Mouse (Mus musculus): Measurements from ENCODE around the gene Tsfm. TPM values are rescaled to one million over a fixed set of nuclear protein-coding genes. Genes with fewer than 3 reads are reported as not detected.
A peak's percentile ranks its signal among the peaks of the same experiment; 100 is the strongest.

Tsfm gene
- polyA plus RNA-seq, 1 experiment from 2014 or later = 110 TPM

- H3K36me3 ChIP-seq (replicated peaks) = peaks cover 8% of the 10 kb centered on the region
- no peaks in the 10 kb centered on the region for H3K27me3 ChIP-seq (ENCODE audit: poor library complexity, severe bottlenecking)
- H3K4me3 ChIP-seq = no peak overlapping the region
- 69% methylated on average over 5 of the region's 5 CpGs for WGBS
- peaks cover 12% of the 10 kb centered on the region for H3K4me1 ChIP-seq
- no peaks in the 10 kb centered on the region for H3K9me3 ChIP-seq
- DNase-seq (ENCODE audit: extremely low spot score, low spot score) = no peak
- H3K27ac ChIP-seq = no peak overlapping the region
Measured at GRCm38 (mm10) chr10:127016488-127016887, 14.2 kb downstream of the Tsfm start.

- H3K27ac ChIP-seq = no peak overlapping the region
- peaks cover 14% of the 10 kb centered on the region for H3K4me1 ChIP-seq
- H3K4me3 ChIP-seq = no peak overlapping the region
- H3K36me3 ChIP-seq (replicated peaks) = peaks cover 22% of the 10 kb centered on the region
- H3K27me3 ChIP-seq (ENCODE audit: poor library complexity, severe bottlenecking) = no peaks in the 10 kb centered on the region
- 82% methylated on average over 7 of the region's 7 CpGs for WGBS
- DNase-seq (ENCODE audit: extremely low spot score, low spot score) = no peak
- no peaks in the 10 kb centered on the region for H3K9me3 ChIP-seq
Measured at GRCm38 (mm10) chr10:127003806-127004205, 26.8 kb downstream of the Tsfm start.

- no peak for DNase-seq (ENCODE audit: extremely low spot score, low spot score)
- 88% methylated on average over 8 of the region's 8 CpGs for WGBS
- H3K9me3 ChIP-seq = no peaks in the 10 kb centered on the region
- H3K36me3 ChIP-seq (replicated peaks) = peaks cover 27% of the 10 kb centered on the region
- H3K4me3 ChIP-seq = no peak overlapping the region
- H3K27me3 ChIP-seq (ENCODE audit: poor library complexity, severe bottlenecking) = no peaks in the 10 kb centered on the region
- peaks cover 14% of the 10 kb centered on the region for H3K4me1 ChIP-seq
- H3K27ac ChIP-seq = no peak overlapping the region
Measured at GRCm38 (mm10) chr10:127003334-127003733, 27.3 kb downstream of the Tsfm start.

- no peak for DNase-seq (ENCODE audit: extremely low spot score, low spot score)
- H3K9me3 ChIP-seq = no peaks in the 10 kb centered on the region
- H3K4me1 ChIP-seq = peaks cover 13% of the 10 kb centered on the region
- WGBS = 87% methylated on average over 5 of the region's 5 CpGs
- 0 out of 2 replicates have a peak overlapping the region, but pooled peaks have one; percentile 8 for H3K27ac ChIP-seq
- no peak overlapping the region for H3K4me3 ChIP-seq
- H3K36me3 ChIP-seq (replicated peaks) = peaks cover 32% of the 10 kb centered on the region
- no peaks in the 10 kb centered on the region for H3K27me3 ChIP-seq (ENCODE audit: poor library complexity, severe bottlenecking)
Measured at GRCm38 (mm10) chr10:127002765-127003164, 27.9 kb downstream of the Tsfm start.

- 90% methylated on average over 1 of the region's 1 CpGs for WGBS
- Histone ChIP-seq H3K4me1 (peaks cover 10% of the 10 kb centered on the region), H3K4me3 (no peak overlapping the region), H3K36me3 (replicated peaks) (peaks cover 40% of the 10 kb centered on the region), H3K9me3 (no peaks in the 10 kb centered on the region), H3K27me3 (ENCODE audit: poor library complexity, severe bottlenecking) (no peaks in the 10 kb centered on the region), H3K27ac (no peak overlapping the region)
- no peak for DNase-seq (ENCODE audit: extremely low spot score, low spot score)
Measured at GRCm38 (mm10) chr10:127002056-127002455, 28.6 kb downstream of the Tsfm start.

GRCm38 (mm10) chr10:127001297-127001696, 29.3 kb downstream of the Tsfm start:
- H3K4me1 ChIP-seq = peaks cover 10% of the 10 kb centered on the region
- WGBS = 91% methylated on average over 9 of the region's 9 CpGs
- H3K27me3 ChIP-seq (ENCODE audit: poor library complexity, severe bottlenecking) = no peaks in the 10 kb centered on the region
- DNase-seq (ENCODE audit: extremely low spot score, low spot score) = no peak
- H3K36me3 ChIP-seq (replicated peaks) = peaks cover 41% of the 10 kb centered on the region
- no peaks in the 10 kb centered on the region for H3K9me3 ChIP-seq
- no peak overlapping the region for H3K4me3 ChIP-seq
- H3K27ac ChIP-seq = no peak overlapping the region

GRCm38 (mm10) chr10:127000529-127000928, 30.1 kb downstream of the Tsfm start, which contains the start of gene Avil:
TSS of gene Avil (plus strand) at chr10:127000709.
- Histone ChIP-seq H3K4me3 (no peak within 1 kb of the TSS), H3K9me3 (no peaks in the 10 kb centered on the region), H3K4me1 (peaks cover 10% of the 10 kb centered on the region), H3K36me3 (replicated peaks) (peaks cover 48% of the 10 kb centered on the region), H3K27me3 (ENCODE audit: poor library complexity, severe bottlenecking) (no peaks in the 10 kb centered on the region), H3K27ac (no peak within 1 kb of the TSS)
- WGBS = 93% methylated on average over 5 of the region's 5 CpGs
- no peak for DNase-seq (ENCODE audit: extremely low spot score, low spot score)

GRCm38 (mm10) chr10:126997340-126998113, 33.1 kb downstream of the Tsfm start:
- 79% methylated on average over 13 of the region's 13 CpGs for WGBS
- H3K4me3 ChIP-seq = no peak overlapping the region
- no peaks in the 10 kb centered on the region for H3K9me3 ChIP-seq
- no peak for DNase-seq (ENCODE audit: extremely low spot score, low spot score)
- no peak overlapping the region for H3K27ac ChIP-seq
- H3K4me1 ChIP-seq = no peaks in the 10 kb centered on the region
- H3K27me3 ChIP-seq (ENCODE audit: poor library complexity, severe bottlenecking) = no peaks in the 10 kb centered on the region
- H3K36me3 ChIP-seq (replicated peaks) = peaks cover 78% of the 10 kb centered on the region

GRCm38 (mm10) chr10:126993621-126994020, 37.0 kb downstream of the Tsfm start:
- Histone ChIP-seq H3K9me3 (no peaks in the 10 kb centered on the region), H3K27me3 (ENCODE audit: poor library complexity, severe bottlenecking) (no peaks in the 10 kb centered on the region), H3K36me3 (replicated peaks) (peaks cover 75% of the 10 kb centered on the region), H3K4me3 (no peak overlapping the region), H3K4me1 (peaks cover 21% of the 10 kb centered on the region), H3K27ac (no peak overlapping the region)
- 97% methylated on average over 3 of the region's 3 CpGs for WGBS
- DNase-seq (ENCODE audit: extremely low spot score, low spot score) = no peak

- 91% methylated on average over 3 of the region's 3 CpGs for WGBS
- Histone ChIP-seq H3K4me3 (no peak overlapping the region), H3K9me3 (no peaks in the 10 kb centered on the region), H3K27me3 (ENCODE audit: poor library complexity, severe bottlenecking) (no peaks in the 10 kb centered on the region), H3K27ac (no peak overlapping the region), H3K36me3 (replicated peaks) (peaks cover 62% of the 10 kb centered on the region), H3K4me1 (peaks cover 40% of the 10 kb centered on the region)
- DNase-seq (ENCODE audit: extremely low spot score, low spot score) = no peak
Measured at GRCm38 (mm10) chr10:126991676-126992075, 39.0 kb downstream of the Tsfm start.

- Histone ChIP-seq H3K27me3 (ENCODE audit: poor library complexity, severe bottlenecking) (no peaks in the 10 kb centered on the region), H3K9me3 (no peaks in the 10 kb centered on the region), H3K36me3 (replicated peaks) (peaks cover 59% of the 10 kb centered on the region), H3K4me1 (peaks cover 52% of the 10 kb centered on the region), H3K4me3 (no peak overlapping the region; the same call in 1 of the 2 replicates), H3K27ac (no peak overlapping the region)
- peak; percentile 87 for DNase-seq (ENCODE audit: extremely low spot score, low spot score)
- WGBS = 70% methylated on average over 7 of the region's 7 CpGs
Measured at GRCm38 (mm10) chr10:126990313-126991056, 40.2 kb downstream of the Tsfm start.

- WGBS = 83% methylated on average over 5 of the region's 5 CpGs
- peaks cover 70% of the 10 kb centered on the region for H3K4me1 ChIP-seq
- no peak overlapping the region for H3K27ac ChIP-seq
Measured at GRCm38 (mm10) chr10:126988513-126989165, 42.0 kb downstream of the Tsfm start.

More at GRCm38 (mm10) chr10:126988513-126989165, 42.0 kb downstream of the Tsfm start:
- H3K27me3 ChIP-seq (ENCODE audit: poor library complexity, severe bottlenecking) = no peaks in the 10 kb centered on the region
- no peaks in the 10 kb centered on the region for H3K9me3 ChIP-seq
- H3K36me3 ChIP-seq (replicated peaks) = peaks cover 57% of the 10 kb centered on the region
- H3K4me3 ChIP-seq = no peak overlapping the region
- DNase-seq (ENCODE audit: extremely low spot score, low spot score) = no peak
